Mouse (Mus musculus) testis, postnatal 14 days (tissue): Measurements from ENCODE around the gene Traf7.

ENCODE experiments used
- DNase-seq: peaks from one replicate; pipeline ENCODE4 v3.0.0; 2021; ENCODE audit warnings: low spot score

Traf7 gene

GRCm38 (mm10) chr17:24477053-24477984 lies 50.4 kb downstream of the Traf7 start:
- DNase-seq = peak; percentile 14

- no peak for DNase-seq
These were observed 51.5 kb downstream of the Traf7 start for GRCm38 (mm10) chr17:24476022-24476776.

- DNase-seq = no peak
These were observed 52.2 kb downstream of the Traf7 start for GRCm38 (mm10) chr17:24475586-24475985.

- peak; percentile 62 for DNase-seq
These were observed 53.2 kb downstream of the Traf7 start for GRCm38 (mm10) chr17:24474557-24474956.

- peak; percentile 66 for DNase-seq
These were observed 54.0 kb downstream of the Traf7 start, which contains the start of gene Bricd5 for GRCm38 (mm10) chr17:24473612-24474275. TSS of gene Bricd5 (plus strand) at chr17:24473884.

- peak; percentile 75 for DNase-seq
These were observed 55.2 kb downstream of the Traf7 start for GRCm38 (mm10) chr17:24472512-24472911.

- peak; percentile 77 for DNase-seq
These were observed 56.8 kb downstream of the Traf7 start for GRCm38 (mm10) chr17:24470701-24471527.

- peak; percentile 99 for DNase-seq
These were observed 57.7 kb downstream of the Traf7 start, which contains the start of the genes E4f1 and Pgp for GRCm38 (mm10) chr17:24469910-24470602. TSS of gene E4f1 (minus strand) at chr17:24470313. TSS of gene Pgp (plus strand) at chr17:24470392.

- no peak for DNase-seq
These were observed 58.3 kb downstream of the Traf7 start for GRCm38 (mm10) chr17:24469336-24469909.

GRCm38 (mm10) chr17:24468636-24469246 lies 59.0 kb downstream of the Traf7 start:
- DNase-seq = no peak

- peak; percentile 6 for DNase-seq
These were observed 64.2 kb downstream of the Traf7 start for GRCm38 (mm10) chr17:24463374-24464133.

- DNase-seq = no peak
These were observed 64.8 kb downstream of the Traf7 start for GRCm38 (mm10) chr17:24462932-24463331.

- no peak for DNase-seq
These were observed 66.2 kb downstream of the Traf7 start for GRCm38 (mm10) chr17:24461580-24461979.
